Mouse (Mus musculus) forebrain, embryonic 15.5 days (tissue): ENCODE measurements around the gene Gclm. TPM values are rescaled to one million over a fixed set of nuclear protein-coding genes. Genes with fewer than 3 reads are reported as not detected.
A peak's percentile ranks its signal among the peaks of the same experiment; 100 is the strongest.
"Not testable (repeated sequence)": the region's sequence is repeated elsewhere in the genome, so short reads cannot be mapped to it uniquely, and the experiment has no call there.

ENCODE experiments used
- ATAC-seq: fragments of 200-750 bp; cut with Nextera tagmentation; replicated peaks from 2 replicates; pipeline ENCODE4 v1.8.0; 2017; ENCODE audit warnings: mild to moderate bottlenecking, moderate TSS enrichment, moderate library complexity
- H3K27ac ChIP-seq: fragments of 300-500 bp; sonication (generic); replicated peaks from 2 replicates; pipeline ENCODE4 v1.5.1; 2015; ENCODE audit warnings: mild to moderate bottlenecking, inconsistent platforms
- H3K27me3 ChIP-seq: fragments of 300-500 bp; sonication (generic); 2 replicates; pipeline ENCODE4 v1.6.1; 2015; ENCODE audit warnings: inconsistent platforms
- H3K36me3 ChIP-seq: fragments of 300-500 bp; sonication (generic); 2 replicates; pipeline ENCODE4 v1.6.1; 2015; ENCODE audit warnings: mild to moderate bottlenecking, inconsistent platforms
- H3K4me1 ChIP-seq: fragments of 300-500 bp; sonication (generic); 2 replicates; pipeline ENCODE4 v1.6.1; 2015; ENCODE audit warnings: inconsistent platforms
- H3K4me2 ChIP-seq: fragments of 300-500 bp; sonication (generic); replicated peaks from 2 replicates; pipeline ENCODE4 v1.6.1; 2015; ENCODE audit warnings: mild to moderate bottlenecking, inconsistent platforms
- H3K4me3 ChIP-seq: fragments of 300-500 bp; sonication (generic); 2 replicates; pipeline ENCODE4 v1.5.1; 2015; ENCODE audit warnings: mild to moderate bottlenecking, inconsistent platforms
- H3K9ac ChIP-seq: fragments of 300-500 bp; sonication (generic); replicated peaks from 2 replicates; pipeline ENCODE4 v1.6.1; 2015; ENCODE audit warnings: mild to moderate bottlenecking, inconsistent platforms
- H3K9me3 ChIP-seq: fragments of 300-500 bp; sonication (generic); 2 replicates; pipeline ENCODE4 v1.6.1; 2016; ENCODE audit warnings: inconsistent platforms
- WGBS: fragments of 180-500 bp; shearing (Covaris S2); methylation state at CpG from one replicate; pipeline ENCODE4 v1.1.7; 2015; ENCODE audit warnings: mixed read lengths; 5-methylcytosine and 5-hydroxymethylcytosine counted together
- polyA plus RNA-seq: library from polyadenylated mRNA; unstranded; fragments of >200 nt; fragmentation: Nextera tagmentation; extraction: Ambion mirVana; gene quantifications from 2 replicates; pipeline ENCODE4 v1.2.1, GENCODE M21; 2015

Gene Gclm
- polyA plus RNA-seq, 1 experiment from 2014 or later, result 57.4 TPM

DNA sequence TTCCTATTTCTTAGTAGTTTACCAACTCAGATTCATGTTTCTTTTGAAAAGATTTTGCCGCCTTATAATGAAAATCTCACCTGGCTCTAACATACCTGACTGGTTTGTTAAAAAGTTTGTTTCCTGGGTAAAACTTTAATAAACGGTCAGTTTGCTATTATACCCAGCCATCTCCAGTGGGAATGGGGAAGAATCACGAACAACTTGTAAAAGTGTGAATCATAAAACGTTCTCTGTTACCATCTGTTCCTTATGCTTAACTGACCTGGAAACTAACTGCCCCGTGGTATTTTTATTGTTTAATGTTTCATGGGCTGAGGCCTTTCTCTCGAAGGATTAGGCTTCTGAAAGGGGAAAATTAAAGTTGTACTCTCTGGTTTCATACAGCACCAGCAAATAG, 598 bp upstream of the Gclm start:
- H3K27ac ChIP-seq, result peak overlapping the region; percentile 95

DNA sequence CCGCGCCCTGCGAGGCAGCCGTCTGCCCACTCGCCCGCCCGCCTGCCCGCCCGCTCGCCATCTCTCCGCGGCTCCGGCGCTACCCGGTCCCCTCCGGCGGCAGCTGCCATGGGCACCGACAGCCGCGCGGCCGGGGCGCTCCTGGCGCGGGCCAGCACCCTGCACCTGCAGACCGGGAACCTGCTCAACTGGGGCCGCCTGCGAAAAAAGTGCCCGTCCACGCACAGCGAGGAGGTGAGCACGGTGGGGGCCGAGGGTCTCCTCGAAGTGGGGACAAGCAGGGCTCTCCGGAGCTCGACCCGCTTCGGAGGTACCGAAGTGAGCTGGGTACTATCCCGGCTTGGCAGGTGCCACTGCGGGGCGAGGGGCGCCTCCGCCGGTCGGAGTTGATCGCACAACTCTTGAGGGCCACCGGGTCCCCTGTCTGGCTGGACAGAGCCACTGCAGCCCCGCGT, 548 bp downstream of the Gclm start:
- 0% methylated on average over 45 of the region's 50 CpGs for WGBS

More for the DNA sequence above, 598 bp upstream of the Gclm start:
- Histone ChIP-seq H3K4me3 (peak overlapping the region; percentile 95), H3K9me3 (no peaks in the 10 kb centered on the region), H3K4me2 (peak overlapping the region; percentile 41), H3K27me3 (no peaks in the 10 kb centered on the region), H3K4me1 (peaks cover 23% of the 10 kb centered on the region), H3K9ac (peak overlapping the region; percentile 38), H3K36me3 (no peaks in the 10 kb centered on the region)
- no peak for ATAC-seq
- 37% methylated on average over 6 of the region's 6 CpGs for WGBS

DNA sequence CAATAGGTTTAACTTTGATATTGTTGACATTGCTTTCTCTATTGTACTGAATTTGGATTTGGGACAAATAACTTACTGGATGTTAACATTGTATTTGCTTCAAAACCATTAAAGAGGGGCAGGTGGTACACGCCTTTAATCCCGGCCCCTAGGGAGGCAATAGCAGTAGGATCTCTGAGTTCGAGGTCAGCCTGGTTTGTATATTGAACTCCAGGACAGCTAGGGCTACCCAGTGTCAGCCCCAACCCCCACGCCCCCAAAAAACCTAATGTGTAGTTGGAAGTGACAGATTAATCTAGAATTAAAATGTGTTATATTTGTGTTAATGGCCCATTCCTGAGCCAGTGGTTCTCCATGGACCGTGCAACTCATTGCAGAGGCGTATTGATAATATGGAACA, 1.0 kb downstream of the Gclm start:
- Histone ChIP-seq H3K4me1 (peaks cover 23% of the 10 kb centered on the region), H3K36me3 (no peaks in the 10 kb centered on the region), H3K4me3 (peak overlapping the region; percentile 95), H3K9ac (peak overlapping the region; percentile 89), H3K27ac (peak overlapping the region; percentile 95), H3K9me3 (no peaks in the 10 kb centered on the region), H3K4me2 (peak overlapping the region; percentile 67), H3K27me3 (no peaks in the 10 kb centered on the region)
- no peak for ATAC-seq
- WGBS, result 29% methylated on average over 6 of the region's 6 CpGs

More for the DNA sequence above, 548 bp downstream of the Gclm start:
- H3K4me1 ChIP-seq, result peaks cover 23% of the 10 kb centered on the region
- H3K9me3 ChIP-seq, result no peaks in the 10 kb centered on the region
- peak; percentile 74 for ATAC-seq
- peak overlapping the region; percentile 95 for H3K4me3 ChIP-seq
- H3K27ac ChIP-seq, result peak overlapping the region; percentile 95
- H3K36me3 ChIP-seq, result no peaks in the 10 kb centered on the region
- no peaks in the 10 kb centered on the region for H3K27me3 ChIP-seq
- H3K9ac ChIP-seq, result peak overlapping the region; percentile 89
- peak overlapping the region; percentile 67 for H3K4me2 ChIP-seq

DNA sequence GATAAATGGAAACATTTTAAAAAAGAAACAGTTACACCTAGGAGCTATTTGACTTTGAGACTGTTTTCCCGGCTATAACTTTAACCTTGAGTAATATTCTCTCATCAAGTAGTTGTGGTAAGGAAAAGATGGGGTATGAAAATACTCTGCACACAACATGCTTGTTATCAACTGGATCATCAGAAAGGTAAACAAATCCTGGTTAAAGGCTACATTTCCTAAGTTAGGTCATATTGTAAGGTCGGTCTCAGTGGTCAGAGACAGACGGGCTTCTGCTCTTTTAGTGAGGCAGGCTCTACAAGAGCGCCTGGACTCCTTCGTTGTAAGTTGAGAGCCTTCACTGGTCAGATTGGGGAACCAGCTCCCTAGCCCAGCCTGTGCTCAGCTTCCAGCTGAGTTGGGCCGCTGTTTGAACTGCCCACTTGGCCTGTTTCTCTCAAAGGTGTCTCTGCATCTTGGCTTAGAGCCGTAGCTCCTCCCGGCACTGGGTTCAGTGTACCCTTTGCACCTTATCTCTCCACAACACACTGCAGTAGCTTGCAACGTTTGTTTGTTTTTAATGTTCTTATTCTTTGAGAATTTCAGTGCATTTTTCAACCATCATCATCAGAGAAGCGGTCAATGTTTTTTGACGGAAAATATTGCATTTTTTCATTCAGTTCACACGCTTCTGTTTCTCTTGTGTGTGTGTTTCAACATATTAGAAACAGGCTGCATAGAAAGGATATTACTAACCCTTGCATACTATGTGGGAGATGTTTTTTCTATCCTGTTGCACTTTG, 1.8 kb downstream of the Gclm start:
- no peaks in the 10 kb centered on the region for H3K36me3 ChIP-seq
- H3K27ac ChIP-seq, result no peak overlapping the region
- H3K9me3 ChIP-seq, result no peaks in the 10 kb centered on the region
- H3K4me2 ChIP-seq, result peak overlapping the region; percentile 67
- peak overlapping the region; percentile 21; the same call in 1 of the 2 replicates for H3K9ac ChIP-seq
- no peaks in the 10 kb centered on the region for H3K27me3 ChIP-seq
- peaks cover 23% of the 10 kb centered on the region for H3K4me1 ChIP-seq
- 72% methylated on average over 12 of the region's 12 CpGs for WGBS
- H3K4me3 ChIP-seq, result peak overlapping the region; percentile 95
- ATAC-seq, result no peak

DNA sequence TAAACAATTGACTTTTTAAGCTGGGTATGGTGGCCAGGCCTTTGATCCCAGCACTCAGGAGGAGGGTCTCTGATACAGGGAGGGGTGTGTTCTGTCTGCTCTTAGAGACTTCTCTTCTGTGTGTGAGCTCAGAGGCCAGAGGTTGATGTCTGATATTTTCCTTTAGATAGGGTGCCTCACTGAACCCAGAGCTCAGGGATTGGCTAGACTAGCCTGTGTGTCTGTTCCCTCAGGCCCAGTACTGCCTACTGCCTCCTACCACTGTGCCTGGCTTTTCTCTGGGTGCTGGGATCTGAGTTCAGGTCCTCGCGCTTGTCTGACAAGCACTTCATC, 2.4 kb downstream of the Gclm start:
- no peak for ATAC-seq
- WGBS, result 99% methylated on average over 2 of the region's 2 CpGs

DNA sequence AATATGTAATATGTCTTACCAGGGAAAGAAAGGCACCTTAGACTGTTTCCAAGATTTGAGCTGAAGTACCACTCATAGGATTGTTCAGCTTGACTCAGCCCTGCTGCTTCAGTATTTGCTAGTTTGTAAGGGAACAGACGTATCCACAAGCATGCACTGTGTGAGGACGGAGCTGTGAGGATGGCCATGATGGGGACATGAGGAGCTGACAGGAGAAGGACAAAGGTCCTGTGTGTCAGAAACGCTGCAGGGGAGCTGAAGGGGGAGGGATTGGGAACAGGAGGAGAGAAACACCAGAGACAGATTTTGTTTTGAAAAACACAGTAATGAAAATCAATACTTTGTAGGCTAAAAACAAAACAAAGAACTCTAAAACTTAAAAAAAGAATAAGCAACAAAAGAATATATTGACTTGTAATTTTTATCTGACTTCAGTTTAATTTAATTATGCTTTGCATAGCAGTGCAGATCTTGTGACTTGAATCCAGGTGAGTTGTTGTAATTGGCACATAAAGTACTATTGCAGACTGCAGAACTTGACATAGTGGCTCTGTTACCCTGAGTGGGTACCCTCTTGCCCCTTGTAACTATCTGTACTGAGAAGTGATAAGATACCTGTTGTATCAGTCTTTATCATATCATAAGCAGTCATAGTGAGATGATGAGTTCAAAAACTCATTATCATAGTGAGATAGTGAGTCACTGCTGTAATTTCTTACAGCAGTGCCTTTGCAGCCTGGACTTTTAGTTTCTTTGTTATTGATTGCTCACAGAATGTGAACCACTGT, 7.3 kb downstream of the Gclm start:
- ATAC-seq, result no peak
- Histone ChIP-seq H3K9me3 (no peaks in the 10 kb centered on the region), H3K4me1 (peaks cover 3% of the 10 kb centered on the region; the same call in 1 of the 2 replicates), H3K27me3 (no peaks in the 10 kb centered on the region), H3K4me2 (no peak overlapping the region), H3K27ac (no peak overlapping the region), H3K9ac (no peak overlapping the region), H3K36me3 (no peaks in the 10 kb centered on the region; the same call in 1 of the 2 replicates), H3K4me3 (no peak overlapping the region)
- WGBS, result 57% methylated on average over 3 of the region's 3 CpGs

More for the DNA sequence above, 2.4 kb downstream of the Gclm start:
- H3K4me3 ChIP-seq, result no peak overlapping the region
- peaks cover 23% of the 10 kb centered on the region for H3K4me1 ChIP-seq
- no peak overlapping the region for H3K27ac ChIP-seq
- H3K9me3 ChIP-seq, result no peaks in the 10 kb centered on the region
- H3K9ac ChIP-seq, result no peak overlapping the region
- no peaks in the 10 kb centered on the region for H3K27me3 ChIP-seq
- H3K4me2 ChIP-seq, result no peak overlapping the region
- no peaks in the 10 kb centered on the region for H3K36me3 ChIP-seq

DNA sequence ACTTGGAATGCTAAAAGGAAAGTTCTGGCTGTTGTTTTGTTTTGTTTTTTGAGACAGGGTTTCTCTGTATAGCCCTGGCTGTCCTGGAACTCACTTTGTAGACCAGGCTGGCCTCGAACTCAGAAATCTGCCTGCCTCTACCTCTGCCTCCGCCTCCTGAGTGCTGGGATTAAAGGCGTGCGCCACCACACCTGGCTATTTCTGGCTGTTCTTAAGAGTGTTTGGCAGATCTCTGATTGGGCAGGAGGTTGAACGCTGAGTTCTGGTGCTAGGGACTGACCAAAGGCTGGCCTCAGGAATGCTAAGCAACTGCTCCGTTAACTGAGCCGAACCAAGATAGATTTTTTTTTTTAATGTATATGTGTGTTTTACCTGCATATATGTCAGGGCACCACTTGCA, 8.7 kb downstream of the Gclm start:
- not testable (repeated sequence) for H3K4me2 ChIP-seq, H3K9me3 ChIP-seq, H3K36me3 ChIP-seq, H3K27ac ChIP-seq, H3K27me3 ChIP-seq, H3K9ac ChIP-seq, ATAC-seq, H3K4me1 ChIP-seq, H3K4me3 ChIP-seq
- WGBS, result 89% methylated on average over 7 of the region's 7 CpGs

DNA sequence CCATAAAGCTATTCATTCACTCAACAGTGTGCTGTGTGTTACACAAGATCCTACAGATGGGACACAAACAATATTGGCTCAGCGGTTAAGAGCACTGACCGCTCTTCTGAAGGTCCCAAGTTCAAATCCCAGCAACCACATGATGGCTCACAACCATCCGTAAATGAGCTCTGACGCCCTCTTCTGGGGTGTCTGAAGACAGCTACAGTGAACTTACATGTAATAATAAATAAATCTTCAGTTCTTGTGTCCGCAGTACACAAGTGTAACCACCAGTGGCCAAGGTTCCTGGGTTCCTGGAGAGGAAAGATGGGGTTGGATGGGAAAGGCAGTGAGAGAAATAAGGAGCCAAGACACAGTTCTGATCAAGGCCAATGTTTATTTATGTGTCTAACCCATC, 24.6 kb downstream of the Gclm start:
- peaks cover 6% of the 10 kb centered on the region for H3K4me1 ChIP-seq
- H3K27ac ChIP-seq, result no peak overlapping the region
- WGBS, result 78% methylated on average over 5 of the region's 5 CpGs
- H3K36me3 ChIP-seq, result peaks cover 17% of the 10 kb centered on the region; the same call in 1 of the 2 replicates
- no peaks in the 10 kb centered on the region for H3K27me3 ChIP-seq
- no peak overlapping the region for H3K4me2 ChIP-seq
- no peak for ATAC-seq
- no peaks in the 10 kb centered on the region for H3K9me3 ChIP-seq
- H3K4me3 ChIP-seq, result no peak overlapping the region
- no peak overlapping the region for H3K9ac ChIP-seq

DNA sequence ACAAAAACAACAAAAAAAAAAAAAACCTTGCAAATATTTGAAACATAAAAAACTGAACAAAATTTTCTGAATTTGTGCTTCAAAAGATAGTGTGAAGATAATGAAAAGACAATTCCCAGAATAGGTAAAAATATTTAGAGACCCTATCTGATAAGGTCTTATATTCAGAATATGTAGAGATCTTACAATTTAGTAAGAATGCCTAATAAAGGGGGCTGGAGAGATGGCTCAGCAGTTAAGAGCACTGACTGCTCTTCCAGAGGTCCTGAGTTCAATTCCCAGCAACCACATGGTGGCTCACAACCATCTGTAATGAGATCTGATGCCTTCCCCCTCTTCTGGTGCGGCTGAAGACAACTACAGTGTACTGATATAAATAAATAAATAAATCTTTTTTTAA, 27.2 kb downstream of the Gclm start:
- H3K9me3 ChIP-seq, H3K4me3 ChIP-seq, H3K9ac ChIP-seq, ATAC-seq, H3K27ac ChIP-seq, H3K27me3 ChIP-seq, H3K4me2 ChIP-seq: not testable (repeated sequence)
- Histone ChIP-seq H3K4me1 (peaks cover 32% of the 10 kb centered on the region), H3K36me3 (peaks cover 20% of the 10 kb centered on the region)
- WGBS, result 71% methylated on average over 1 of the region's 1 CpGs

DNA sequence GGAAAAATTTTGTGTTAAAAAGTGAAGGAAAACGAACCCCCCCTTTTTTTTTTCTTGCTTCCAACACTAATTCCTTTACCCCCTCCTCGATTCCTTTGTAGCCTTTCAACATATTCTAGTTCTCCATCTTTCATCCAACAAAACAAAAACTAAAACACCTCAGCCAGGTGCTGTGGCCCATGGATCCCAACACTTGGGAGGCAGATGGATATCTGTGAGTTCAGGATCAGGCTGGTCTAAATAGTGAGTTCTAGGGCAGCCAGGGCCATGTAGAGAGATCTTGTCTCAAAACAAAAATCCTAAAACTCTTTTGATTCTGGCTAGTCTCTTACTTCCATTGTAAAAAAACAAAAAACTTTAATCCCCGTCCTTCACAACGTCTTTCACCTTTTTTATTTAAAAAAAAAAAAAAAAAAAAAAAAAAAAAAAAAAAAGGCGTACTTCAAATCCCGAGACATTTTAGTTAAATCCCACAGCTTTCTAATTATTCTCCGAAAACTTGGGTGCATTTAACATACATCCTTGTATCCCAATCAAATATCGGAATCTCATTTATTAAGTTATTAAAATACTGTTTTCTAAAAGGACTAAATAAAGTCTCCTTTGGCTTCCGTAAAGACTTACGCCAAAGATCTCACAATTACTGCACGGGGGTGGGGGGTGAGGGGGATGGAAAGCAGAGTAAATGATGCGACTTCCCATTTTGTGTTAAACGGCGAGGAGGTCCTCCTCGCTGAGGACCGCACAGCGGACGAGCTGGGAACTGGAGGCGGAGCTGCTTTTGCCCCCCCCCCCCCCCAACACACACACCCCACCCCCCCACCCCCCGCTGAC, 28.3 kb downstream of the Gclm start:
- H3K36me3 ChIP-seq, result peaks cover 26% of the 10 kb centered on the region
- 7% methylated on average over 19 of the region's 20 CpGs for WGBS

DNA sequence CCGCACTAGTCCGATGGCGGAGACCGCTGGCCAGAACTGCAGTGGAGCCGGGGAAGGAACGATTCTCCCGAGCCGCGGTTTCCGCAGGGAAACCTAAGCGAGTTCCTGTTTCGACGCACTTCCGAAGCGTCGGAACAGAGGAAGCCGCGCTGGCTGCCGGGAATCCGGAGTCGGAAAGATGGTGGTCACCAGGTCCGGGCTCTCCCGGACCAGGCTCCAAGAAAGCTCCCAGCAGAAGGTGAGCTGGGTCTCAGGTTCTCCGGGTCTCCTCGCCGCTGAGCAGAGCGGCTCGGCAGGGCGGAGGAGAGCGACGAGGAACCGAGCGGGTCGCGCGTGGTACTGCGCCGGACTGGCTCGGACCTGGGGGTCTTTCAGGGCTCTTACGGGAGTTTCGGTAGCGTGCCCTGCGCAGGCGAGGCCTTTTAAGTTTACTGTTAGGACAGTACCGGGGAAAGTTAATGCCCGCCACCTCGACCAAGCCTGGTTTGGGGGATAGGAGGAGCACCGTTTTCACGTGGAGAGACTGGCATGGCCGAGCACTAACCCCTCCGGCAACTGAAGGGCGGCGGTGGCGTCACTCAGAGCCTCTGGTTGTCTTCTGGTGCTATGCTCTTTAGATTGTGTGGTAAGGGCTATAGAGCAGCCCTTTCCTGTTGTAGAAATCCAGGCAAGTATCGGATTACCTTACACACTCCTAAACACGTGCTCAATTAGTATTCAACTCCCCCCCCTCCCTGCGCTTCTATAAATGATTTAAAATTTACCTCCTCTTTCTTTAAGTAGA, 29.1 kb downstream of the Gclm start, which contains the start of gene Dnttip2:
Gene Dnttip2, plus strand, starts transcription at position 148 of the 784 bp plus-strand sequence.
- H3K27me3 ChIP-seq, result no peaks in the 10 kb centered on the region
- peak within 1 kb of the TSS; percentile 80 for H3K27ac ChIP-seq
- peak within 1 kb of the TSS; percentile 81 for H3K4me2 ChIP-seq
- H3K9me3 ChIP-seq, result no peaks in the 10 kb centered on the region
- H3K4me1 ChIP-seq, result peaks cover 43% of the 10 kb centered on the region
- H3K4me3 ChIP-seq, result peak within 1 kb of the TSS; percentile 91
- under 1% methylated on average over 57 of the region's 57 CpGs for WGBS
- H3K9ac ChIP-seq, result peak within 1 kb of the TSS; percentile 88
- peaks cover 34% of the 10 kb centered on the region for H3K36me3 ChIP-seq
- peak; percentile 96 for ATAC-seq

More for the DNA sequence above, 28.3 kb downstream of the Gclm start:
- peak overlapping the region; percentile 91 for H3K4me3 ChIP-seq
- peak overlapping the region; percentile 88 for H3K9ac ChIP-seq
- peak overlapping the region; percentile 80 for H3K27ac ChIP-seq
- H3K9me3 ChIP-seq, result no peaks in the 10 kb centered on the region
- peaks cover 42% of the 10 kb centered on the region for H3K4me1 ChIP-seq
- no peak for ATAC-seq
- peak overlapping the region; percentile 39 for H3K4me2 ChIP-seq
- H3K27me3 ChIP-seq, result no peaks in the 10 kb centered on the region
